Mouse (Mus musculus) cerebellum, adult 11 months (tissue): ENCODE measurements around the gene Rin3.

Experiments used
- DNase-seq: peaks from one replicate; pipeline ENCODE4 v3.0.0; 2022

Rin3 gene

GRCm38 (mm10) chr12:102282126-102282525 lies 722 bp upstream of the Rin3 start:
- no peak for DNase-seq

GRCm38 (mm10) chr12:102283483-102284266 lies 827 bp downstream of the Rin3 start:
- DNase-seq, result peak; percentile 18

GRCm38 (mm10) chr12:102284267-102284610 lies 1.4 kb downstream of the Rin3 start:
- DNase-seq, result no peak

DNA sequence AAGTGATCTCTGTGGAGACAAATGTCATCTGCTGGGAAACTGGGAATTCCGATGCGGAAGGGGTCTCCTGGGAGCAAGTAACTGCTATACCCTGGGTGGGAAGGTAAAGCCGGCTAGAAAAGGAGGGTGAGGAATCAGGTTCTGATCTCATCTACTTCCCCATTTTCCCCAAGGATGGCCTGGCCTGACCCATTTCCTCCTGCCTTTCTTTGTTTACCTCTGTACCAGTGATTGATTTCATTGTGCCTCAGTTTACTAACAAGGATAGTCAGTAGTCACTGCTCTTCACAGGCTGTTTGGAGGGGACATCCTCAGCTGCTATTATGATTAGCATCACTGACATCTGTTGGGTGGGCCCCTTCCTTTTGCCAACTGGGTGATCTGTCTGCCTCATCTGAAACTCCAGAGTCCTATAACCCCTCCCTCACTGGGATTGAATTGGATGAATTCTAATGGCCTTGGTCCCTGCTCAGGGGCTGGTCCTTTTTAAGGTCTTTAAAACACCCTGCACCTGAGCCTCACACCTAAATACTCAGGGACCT lies 1.8 kb downstream of the Rin3 start:
- no peak for DNase-seq

DNA sequence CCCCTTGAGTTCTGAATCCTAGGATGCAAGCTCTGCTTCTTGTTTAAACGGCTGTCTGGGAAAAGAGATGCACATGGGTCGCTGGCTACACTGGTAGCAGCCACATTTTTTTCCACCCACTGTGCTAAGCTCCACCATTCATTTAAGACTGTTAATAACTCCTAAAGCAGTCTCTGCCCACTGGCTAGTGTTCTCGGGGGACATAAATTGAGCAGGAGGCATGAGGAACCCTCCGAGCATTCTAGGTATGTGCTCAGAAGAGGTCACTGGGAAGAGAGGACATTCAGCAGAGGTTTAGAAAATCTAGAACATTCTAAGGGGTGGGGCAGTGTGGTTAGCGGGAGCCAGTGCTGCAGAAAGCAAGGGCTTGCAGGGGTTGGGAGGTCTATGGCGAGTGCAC lies 2.5 kb downstream of the Rin3 start:
- DNase-seq, result no peak

DNA sequence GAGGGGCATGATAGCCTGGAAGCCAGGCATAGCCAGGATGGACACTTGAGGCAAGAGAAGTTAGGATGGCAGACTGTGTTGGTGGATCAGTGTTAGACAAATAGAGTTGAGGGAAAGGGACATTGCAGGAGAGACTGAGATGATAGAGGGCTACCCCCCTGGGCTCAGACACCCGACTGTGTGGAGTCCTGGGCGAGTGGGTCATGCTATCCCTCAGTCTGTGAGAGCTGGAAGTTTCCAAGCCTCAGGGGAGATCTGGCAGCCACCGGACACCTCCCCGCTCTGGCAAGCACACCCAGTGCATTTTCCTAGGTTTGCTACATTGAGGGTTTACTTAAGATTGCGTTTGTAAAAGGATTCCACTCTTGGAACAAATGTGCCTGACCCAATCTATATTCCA lies 2.9 kb downstream of the Rin3 start:
- no peak for DNase-seq

DNA sequence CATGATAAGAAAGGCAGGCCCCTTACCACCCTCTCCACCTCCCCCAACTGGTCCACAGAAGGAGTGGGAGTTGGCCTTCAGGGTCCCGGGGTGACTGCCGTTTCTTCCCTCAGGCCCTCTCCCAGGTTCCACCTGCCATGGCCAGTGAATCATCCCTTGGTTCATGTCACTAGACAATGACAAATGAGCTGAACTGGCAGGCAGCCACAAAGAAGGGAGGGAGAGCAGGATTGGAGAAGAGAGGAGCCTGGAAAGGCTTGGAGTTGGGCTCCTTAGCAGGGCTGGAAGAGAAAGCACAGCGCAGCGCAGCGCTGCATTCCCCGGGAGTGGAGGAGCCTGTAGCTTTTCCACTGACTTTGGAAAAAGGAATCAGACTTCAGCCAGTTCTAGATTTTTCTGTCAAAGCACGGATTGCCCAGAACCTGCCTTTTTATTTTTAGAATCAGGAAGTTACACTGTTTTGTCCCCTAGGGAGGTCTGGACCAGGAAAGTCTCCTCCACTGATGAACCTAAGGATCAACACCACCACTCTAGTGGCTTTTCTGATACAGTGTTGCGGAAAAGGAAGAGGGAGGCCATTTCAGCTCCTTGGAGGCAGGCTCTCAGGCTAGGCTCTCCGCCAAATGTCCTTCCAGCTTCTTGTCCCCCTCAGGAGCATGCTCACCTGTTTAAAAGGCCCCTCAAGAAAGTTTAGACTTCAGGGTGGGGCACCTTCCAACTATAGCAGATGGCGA lies 4.0 kb downstream of the Rin3 start:
- peak; percentile 15 for DNase-seq

GRCm38 (mm10) chr12:102287904-102288602 lies 5.2 kb downstream of the Rin3 start:
- DNase-seq, result no peak

DNA sequence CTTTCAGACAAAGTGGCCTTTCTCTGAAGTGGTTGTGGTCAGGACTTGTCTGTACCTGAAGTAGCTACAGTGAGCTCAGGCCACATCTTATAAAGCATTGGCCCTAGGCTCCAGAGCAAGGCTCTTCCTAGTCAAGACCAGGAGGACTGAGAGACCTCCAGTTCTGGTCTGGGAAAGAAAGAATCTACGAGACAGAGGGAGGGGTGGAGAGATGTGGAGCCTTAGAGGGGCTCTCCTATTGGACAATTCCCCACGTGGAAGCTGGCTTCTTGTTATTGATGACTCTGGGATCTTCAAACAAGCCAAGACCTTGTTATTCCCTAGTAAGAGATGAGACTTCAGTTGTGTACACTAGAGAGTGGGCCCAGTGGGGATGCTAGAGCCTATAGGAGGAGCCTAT lies 6.0 kb downstream of the Rin3 start:
- no peak for DNase-seq

- no peak for DNase-seq
Observed at GRCm38 (mm10) chr12:102289568-102289967, 6.7 kb downstream of the Rin3 start.

GRCm38 (mm10) chr12:102290662-102291061 lies 7.8 kb downstream of the Rin3 start:
- DNase-seq, result no peak

DNA sequence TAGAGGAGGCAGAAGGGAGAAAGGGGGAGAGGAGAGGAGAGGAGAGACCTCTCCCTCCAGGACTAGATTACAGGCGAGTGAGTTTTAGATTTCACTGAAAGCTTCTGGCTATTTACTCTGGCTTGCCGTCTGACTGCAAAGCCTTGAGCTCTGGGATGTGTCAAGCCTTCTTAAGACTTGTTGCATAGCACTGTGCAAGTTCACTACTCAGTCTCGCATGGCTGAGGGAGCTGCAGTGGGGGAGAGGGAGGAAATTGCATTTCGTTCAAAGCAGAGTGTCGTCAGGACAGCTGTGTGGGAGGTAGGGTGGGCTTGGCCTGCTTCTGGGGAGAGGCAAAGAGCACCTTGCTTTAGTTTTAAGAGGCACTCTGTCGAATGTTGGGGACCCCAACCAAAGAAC lies 8.8 kb downstream of the Rin3 start:
- DNase-seq, result no peak

- DNase-seq, result no peak
Observed at GRCm38 (mm10) chr12:102292501-102293215, 9.8 kb downstream of the Rin3 start.

GRCm38 (mm10) chr12:102294634-102295033 lies 11.8 kb downstream of the Rin3 start:
- DNase-seq, result no peak

DNA sequence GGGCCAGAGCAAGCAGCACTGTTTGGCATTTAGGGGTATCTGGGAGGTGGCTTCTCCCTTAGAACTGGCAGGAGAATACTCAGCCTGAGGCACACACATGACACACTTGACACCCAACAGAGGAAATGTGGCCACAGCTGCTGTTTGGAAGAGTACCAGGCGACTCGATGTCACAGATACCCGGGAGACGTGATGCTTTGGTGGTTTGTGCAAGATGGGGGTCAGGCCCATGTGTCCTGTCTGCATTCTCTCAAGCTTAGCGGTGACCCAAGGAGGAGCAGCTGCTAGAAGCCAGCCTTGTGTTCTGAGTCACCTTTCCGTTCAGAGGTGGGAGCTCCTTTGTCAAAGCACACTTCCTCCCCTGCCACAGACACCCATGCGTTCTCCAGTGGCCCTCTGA lies 12.4 kb downstream of the Rin3 start:
- DNase-seq, result no peak

DNA sequence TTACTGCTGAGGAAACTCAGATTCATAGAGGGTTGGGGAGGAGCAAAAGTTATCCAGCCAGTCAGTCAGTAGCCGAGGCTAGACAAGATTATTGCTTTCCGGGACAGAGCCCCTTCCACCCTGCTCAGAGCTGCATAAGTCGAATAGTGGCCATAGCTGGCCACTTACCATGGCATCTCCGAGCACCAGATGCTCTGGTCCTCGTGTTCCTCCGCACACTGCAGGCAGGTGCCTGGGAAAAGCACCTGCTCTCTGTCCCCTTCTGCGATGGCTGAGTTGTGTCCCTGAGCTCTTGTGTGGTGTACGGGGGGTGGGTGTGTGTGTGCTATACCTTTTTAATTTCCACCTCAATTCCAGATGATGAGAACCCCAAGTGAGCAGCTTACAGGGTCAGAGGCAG lies 12.8 kb downstream of the Rin3 start:
- no peak for DNase-seq

GRCm38 (mm10) chr12:102296361-102296760 lies 13.5 kb downstream of the Rin3 start:
- DNase-seq, result no peak

- DNase-seq, result no peak
Observed at GRCm38 (mm10) chr12:102296967-102297366, 14.1 kb downstream of the Rin3 start.

- DNase-seq, result no peak
Observed at GRCm38 (mm10) chr12:102299209-102299608, 16.4 kb downstream of the Rin3 start.

GRCm38 (mm10) chr12:102301585-102301984 lies 18.7 kb downstream of the Rin3 start:
- DNase-seq, result no peak

GRCm38 (mm10) chr12:102302322-102302721 lies 19.5 kb downstream of the Rin3 start:
- no peak for DNase-seq

DNA sequence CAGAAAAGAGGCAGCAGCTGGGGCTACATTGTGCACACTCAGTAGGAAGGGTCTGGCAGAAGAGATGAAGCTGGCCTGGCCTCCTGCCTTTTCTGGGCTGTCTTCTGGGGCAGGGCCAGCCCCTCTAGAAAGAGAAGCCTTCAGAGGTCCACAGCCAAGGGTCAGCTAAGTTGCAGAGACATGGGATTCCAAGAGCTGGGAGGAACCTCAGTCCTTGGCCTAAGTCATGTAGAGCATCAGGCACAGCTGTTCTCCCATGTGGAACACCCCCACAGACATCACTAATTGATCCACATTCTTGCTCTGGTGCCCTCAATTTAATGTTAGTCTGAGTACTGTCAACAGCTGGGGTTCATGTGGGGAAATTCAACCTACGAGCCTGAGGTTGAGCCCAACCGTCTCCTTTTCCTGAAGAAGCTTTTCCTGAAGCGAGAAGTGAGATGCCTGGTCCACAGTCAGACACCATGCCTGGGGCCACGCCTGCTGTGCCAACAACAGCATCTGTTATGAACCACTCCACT lies 20.0 kb downstream of the Rin3 start:
- DNase-seq, result no peak

- no peak for DNase-seq
Observed at GRCm38 (mm10) chr12:102303867-102304266, 21.0 kb downstream of the Rin3 start.
